Mouse (Mus musculus) liver, embryonic 13.5 days (tissue): Measurements from ENCODE around the gene Rgs12. TPM values are rescaled to one million over a fixed set of nuclear protein-coding genes. Genes with fewer than 3 reads are reported as not detected.

Experiments used
- ATAC-seq: fragments of 200-750 bp; cut with Nextera tagmentation; 2 replicates; pipeline ENCODE4 v1.8.0; 2017; ENCODE audit warnings: low read depth, mild to moderate bottlenecking, moderate number of reproducible peaks, moderate library complexity
- DNase-seq: peaks from one replicate; pipeline ENCODE4 v3.0.0; 2022
- H3K27ac ChIP-seq: fragments of 300-500 bp; sonication (generic); 2 replicates; pipeline ENCODE4 v1.5.1; 2015; ENCODE audit warnings: moderate library complexity, mild to moderate bottlenecking, inconsistent platforms
- H3K27me3 ChIP-seq: fragments of 300-500 bp; sonication (generic); 2 replicates; pipeline ENCODE4 v1.6.1; 2015; ENCODE audit warnings: mild to moderate bottlenecking, inconsistent platforms
- H3K36me3 ChIP-seq: fragments of 300-500 bp; sonication (generic); 2 replicates; pipeline ENCODE4 v1.6.1; 2015; ENCODE audit warnings: mild to moderate bottlenecking, inconsistent platforms
- H3K4me1 ChIP-seq: fragments of 300-500 bp; sonication (generic); replicated peaks from 2 replicates; pipeline ENCODE4 v1.6.1; 2015; ENCODE audit warnings: inconsistent platforms
- H3K4me2 ChIP-seq: fragments of 300-500 bp; sonication (generic); 2 replicates; pipeline ENCODE4 v1.6.1; 2015; ENCODE audit warnings: inconsistent platforms, mild to moderate bottlenecking, moderate library complexity
- H3K4me3 ChIP-seq: fragments of 300-500 bp; sonication (generic); replicated peaks from 2 replicates; pipeline ENCODE4 v1.5.1; 2015; ENCODE audit warnings: mild to moderate bottlenecking, inconsistent platforms
- H3K9ac ChIP-seq: fragments of 300-500 bp; sonication (generic); 2 replicates; pipeline ENCODE4 v1.6.1; 2015; ENCODE audit warnings: mild to moderate bottlenecking, inconsistent platforms
- H3K9me3 ChIP-seq: fragments of 300-500 bp; sonication (generic); replicated peaks from 2 replicates; pipeline ENCODE4 v1.6.1; 2016; ENCODE audit warnings: inconsistent platforms
- WGBS: fragments of 180-500 bp; shearing (Covaris S2); methylation state at CpG from one replicate; pipeline ENCODE4 v1.1.7; 2015; ENCODE audit not compliant: insufficient replicate concordance; 5-methylcytosine and 5-hydroxymethylcytosine counted together
- polyA plus RNA-seq: library from polyadenylated mRNA; unstranded; fragments of >200 nt; fragmentation: Nextera tagmentation; extraction: Ambion mirVana; gene quantifications from 2 replicates; pipeline ENCODE4 v1.2.1, GENCODE M21; 2015

The Rgs12 gene
- polyA plus RNA-seq, 1 experiment from 2014 or later = 21.7 TPM

DNA sequence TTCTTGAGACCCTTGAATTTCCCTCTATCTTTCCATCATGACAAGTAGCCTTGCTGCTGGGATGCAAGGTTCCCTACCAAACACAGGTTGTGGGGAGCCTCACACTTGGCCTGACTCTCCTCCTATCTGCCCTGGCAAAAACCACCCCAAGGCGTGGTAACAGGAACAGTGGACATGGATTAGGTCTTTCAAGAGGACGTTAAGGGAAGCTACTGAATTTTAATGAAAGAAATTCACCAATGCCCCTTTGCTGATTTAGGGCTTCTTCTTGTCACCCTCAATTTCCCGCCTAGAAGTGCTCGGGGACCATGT lies 38.8 kb upstream of the Rgs12 start:
- H3K4me2 ChIP-seq = peak overlapping the region; percentile 38
- H3K27ac ChIP-seq = peak overlapping the region; percentile 96
- ATAC-seq = peak; percentile 65
- H3K9me3 ChIP-seq = no peaks in the 10 kb centered on the region
- no peak for DNase-seq
- H3K4me3 ChIP-seq = no peak overlapping the region
- H3K4me1 ChIP-seq = peaks cover 42% of the 10 kb centered on the region
- H3K9ac ChIP-seq = peak overlapping the region; percentile 46
- no peaks in the 10 kb centered on the region for H3K27me3 ChIP-seq
- WGBS = 65% methylated on average over 4 of the region's 4 CpGs
- H3K36me3 ChIP-seq = peaks cover 53% of the 10 kb centered on the region

GRCm38 (mm10) chr5:34915801-34916200 lies 33.4 kb upstream of the Rgs12 start:
- Histone ChIP-seq H3K4me1 (peaks cover 63% of the 10 kb centered on the region), H3K27me3 (no peaks in the 10 kb centered on the region), H3K27ac (peak overlapping the region; percentile 73), H3K4me2 (no peak overlapping the region), H3K36me3 (peaks cover 3% of the 10 kb centered on the region; the same call in 1 of the 2 replicates), H3K4me3 (no peak overlapping the region), H3K9ac (no peak overlapping the region), H3K9me3 (no peaks in the 10 kb centered on the region)
- DNase-seq (peak; percentile 68), ATAC-seq (peak; percentile 59)
- 7% methylated on average over 1 of the region's 1 CpGs for WGBS

GRCm38 (mm10) chr5:34917234-34917655 lies 32.0 kb upstream of the Rgs12 start:
- 86% methylated on average over 10 of the region's 10 CpGs for WGBS
- no peak for ATAC-seq
- H3K4me2 ChIP-seq = no peak overlapping the region
- no peak overlapping the region for H3K4me3 ChIP-seq
- no peak overlapping the region for H3K9ac ChIP-seq
- H3K27ac ChIP-seq = peak overlapping the region; percentile 73
- no peak for DNase-seq
- no peaks in the 10 kb centered on the region for H3K27me3 ChIP-seq
- peaks cover 50% of the 10 kb centered on the region for H3K4me1 ChIP-seq
- H3K9me3 ChIP-seq = no peaks in the 10 kb centered on the region
- H3K36me3 ChIP-seq = no peaks in the 10 kb centered on the region

DNA sequence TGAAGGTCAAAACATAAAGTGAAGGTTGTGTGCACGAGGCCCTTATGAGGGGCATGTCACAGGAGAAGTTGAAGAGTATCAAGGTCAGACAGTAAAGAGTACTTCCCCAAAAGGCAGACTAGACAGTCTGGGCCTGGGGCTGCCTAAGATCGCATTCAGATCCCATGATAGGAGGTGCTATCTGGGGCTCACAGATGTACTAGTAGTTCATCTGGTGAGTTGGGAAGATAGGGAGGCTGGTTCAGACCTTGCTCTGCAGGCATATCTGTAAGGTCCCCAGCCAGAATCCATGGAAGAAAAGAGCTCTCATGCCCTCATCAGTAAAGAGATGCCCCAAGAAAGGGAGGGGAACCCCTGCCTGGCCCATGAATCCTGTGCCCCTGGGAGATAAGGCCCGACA lies 30.5 kb upstream of the Rgs12 start:
- peak overlapping the region; percentile 16; the same call in 1 of the 2 replicates for H3K4me2 ChIP-seq
- H3K4me3 ChIP-seq = no peak overlapping the region
- ATAC-seq (peak; percentile 85), DNase-seq (peak; percentile 63)
- H3K27me3 ChIP-seq = no peaks in the 10 kb centered on the region
- WGBS = 17% methylated on average over 3 of the region's 3 CpGs
- H3K4me1 ChIP-seq = peaks cover 60% of the 10 kb centered on the region
- H3K27ac ChIP-seq = peak overlapping the region; percentile 81
- no peaks in the 10 kb centered on the region for H3K9me3 ChIP-seq
- H3K9ac ChIP-seq = peak overlapping the region; percentile 58
- peaks cover 7% of the 10 kb centered on the region; the same call in 1 of the 2 replicates for H3K36me3 ChIP-seq

GRCm38 (mm10) chr5:34922531-34922930 lies 26.7 kb upstream of the Rgs12 start:
- DNase-seq (no peak), ATAC-seq (no peak)
- no peaks in the 10 kb centered on the region for H3K9me3 ChIP-seq
- H3K36me3 ChIP-seq = peaks cover 7% of the 10 kb centered on the region; the same call in 1 of the 2 replicates
- 80% methylated on average over 6 of the region's 6 CpGs for WGBS
- H3K27ac ChIP-seq = peak overlapping the region; percentile 93
- H3K27me3 ChIP-seq = no peaks in the 10 kb centered on the region
- no peak overlapping the region for H3K9ac ChIP-seq
- no peak overlapping the region for H3K4me3 ChIP-seq
- no peak overlapping the region for H3K4me2 ChIP-seq
- peaks cover 55% of the 10 kb centered on the region for H3K4me1 ChIP-seq

DNA sequence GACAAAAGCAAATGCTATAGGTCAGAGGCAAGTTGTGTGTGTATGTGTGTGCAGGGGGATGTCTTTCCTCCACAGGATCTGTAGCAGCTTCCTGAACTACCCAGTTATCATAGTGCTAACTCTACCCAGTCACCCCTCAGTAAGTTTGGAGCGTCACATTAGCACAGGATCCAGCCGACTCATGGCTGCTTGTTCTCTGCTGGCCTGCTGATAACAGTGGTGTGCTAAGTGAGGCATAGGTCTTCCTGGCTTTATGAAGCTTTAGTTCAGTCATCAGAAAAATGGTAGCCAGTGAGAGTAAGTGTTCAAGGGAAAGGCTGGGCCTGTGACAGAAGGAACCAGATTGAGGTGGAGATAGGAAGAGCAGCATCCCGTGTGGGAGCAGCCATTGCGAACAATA lies 25.3 kb upstream of the Rgs12 start:
- Histone ChIP-seq H3K4me1 (peaks cover 47% of the 10 kb centered on the region), H3K36me3 (peaks cover 7% of the 10 kb centered on the region; the same call in 1 of the 2 replicates), H3K27ac (peak overlapping the region; percentile 93), H3K4me3 (no peak overlapping the region), H3K27me3 (no peaks in the 10 kb centered on the region), H3K9ac (peak overlapping the region; percentile 56), H3K9me3 (no peaks in the 10 kb centered on the region), H3K4me2 (peak overlapping the region; percentile 13; the same call in 1 of the 2 replicates)
- WGBS = 28% methylated on average over 4 of the region's 4 CpGs
- peak; percentile 74 for DNase-seq
- ATAC-seq = peak; percentile 94

DNA sequence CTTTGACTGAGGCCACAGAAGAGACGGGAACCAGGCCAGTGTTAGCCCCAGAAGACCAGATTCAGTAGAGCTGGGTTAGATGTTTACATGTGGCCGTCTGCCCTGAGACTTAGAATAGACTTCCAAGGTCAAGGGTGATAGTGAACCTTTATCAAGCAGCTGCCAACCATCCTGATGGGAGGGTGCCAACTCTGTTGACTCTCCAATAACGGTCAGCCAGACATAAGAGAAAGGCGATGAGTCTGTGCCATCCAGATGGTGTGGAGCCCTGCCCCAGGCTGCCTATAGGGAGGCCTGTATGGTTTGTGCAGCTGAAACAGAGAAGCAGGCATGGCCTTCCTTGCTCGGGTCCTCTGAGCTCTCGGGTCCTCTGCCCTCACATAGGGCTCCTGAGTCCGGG lies 24.7 kb upstream of the Rgs12 start:
- Histone ChIP-seq H3K9ac (peak overlapping the region; percentile 56), H3K36me3 (peaks cover 7% of the 10 kb centered on the region; the same call in 1 of the 2 replicates), H3K9me3 (no peaks in the 10 kb centered on the region), H3K4me1 (peaks cover 47% of the 10 kb centered on the region), H3K27me3 (no peaks in the 10 kb centered on the region), H3K4me3 (no peak overlapping the region), H3K4me2 (peak overlapping the region; percentile 6; the same call in 1 of the 2 replicates), H3K27ac (peak overlapping the region; percentile 93)
- DNase-seq = peak; percentile 42
- ATAC-seq = peak; percentile 74
- 64% methylated on average over 7 of the region's 7 CpGs for WGBS

DNA sequence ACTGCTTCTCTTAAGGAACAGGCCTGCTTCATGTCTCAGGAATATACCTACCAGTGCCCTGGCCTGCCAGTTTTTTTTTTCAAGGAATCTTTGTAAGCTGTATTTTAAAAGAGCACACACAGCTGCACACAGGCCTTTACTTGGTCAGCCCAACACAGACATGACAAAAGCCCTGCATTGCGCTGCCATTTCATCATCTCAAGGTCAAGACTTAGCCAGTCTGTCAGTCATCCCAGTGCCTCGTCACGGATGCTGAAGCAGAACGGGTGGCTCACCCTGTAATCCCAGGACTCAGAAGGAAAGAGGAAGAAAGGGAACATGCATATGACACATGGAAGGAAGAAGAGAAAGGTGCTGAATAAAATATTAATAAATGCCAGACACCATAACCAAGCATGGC lies 21.6 kb upstream of the Rgs12 start:
- Histone ChIP-seq H3K4me1 (peaks cover 69% of the 10 kb centered on the region), H3K36me3 (peaks cover 7% of the 10 kb centered on the region; the same call in 1 of the 2 replicates)

DNA sequence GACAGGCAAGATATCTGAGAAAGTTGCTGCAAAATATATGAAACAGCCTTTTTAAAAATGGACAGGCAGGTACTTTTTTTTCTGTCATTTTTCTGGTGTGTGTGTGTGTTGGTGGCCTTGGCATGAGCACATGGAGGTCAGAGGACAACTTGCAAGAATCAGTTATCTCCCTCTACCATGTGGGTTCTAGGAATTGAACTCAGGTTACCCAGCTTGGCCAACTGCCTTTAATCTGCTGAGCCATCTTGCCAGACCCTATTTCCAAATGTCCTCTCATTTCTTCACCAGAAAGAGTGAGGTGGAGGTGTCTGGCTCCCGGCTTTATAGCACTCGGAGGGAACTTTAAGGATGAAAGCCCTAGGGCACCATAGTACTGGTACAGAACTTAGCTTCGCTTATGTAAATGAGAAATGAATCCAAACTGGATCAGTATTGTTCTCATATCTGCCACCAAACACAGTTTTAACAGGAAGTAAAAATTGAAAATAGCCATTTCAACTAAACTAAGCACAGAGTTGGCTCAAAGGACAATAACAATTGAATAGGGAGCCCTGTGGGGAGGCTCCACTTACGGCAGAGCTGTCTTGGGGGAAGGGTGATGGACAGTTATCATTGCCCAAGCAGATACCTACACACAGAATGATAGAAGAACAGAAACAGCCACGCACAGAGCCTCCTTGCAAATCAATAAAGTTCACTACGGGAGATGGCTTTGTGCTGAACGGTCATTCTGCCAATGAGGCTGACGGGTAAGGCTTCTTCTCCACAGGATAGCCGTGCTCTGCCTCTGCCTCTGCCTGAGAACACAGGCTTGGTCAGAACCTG lies 18.9 kb upstream of the Rgs12 start:
- peak overlapping the region; percentile 89 for H3K27ac ChIP-seq
- ATAC-seq = peak; percentile 89
- no peaks in the 10 kb centered on the region for H3K9me3 ChIP-seq

More for the DNA sequence above, 21.6 kb upstream of the Rgs12 start:
- DNase-seq = no peak
- Histone ChIP-seq H3K9me3 (no peaks in the 10 kb centered on the region), H3K4me3 (no peak overlapping the region), H3K27ac (no peak overlapping the region), H3K9ac (no peak overlapping the region), H3K4me2 (no peak overlapping the region), H3K27me3 (no peaks in the 10 kb centered on the region)
- 91% methylated on average over 4 of the region's 4 CpGs for WGBS
- ATAC-seq = no peak

DNA sequence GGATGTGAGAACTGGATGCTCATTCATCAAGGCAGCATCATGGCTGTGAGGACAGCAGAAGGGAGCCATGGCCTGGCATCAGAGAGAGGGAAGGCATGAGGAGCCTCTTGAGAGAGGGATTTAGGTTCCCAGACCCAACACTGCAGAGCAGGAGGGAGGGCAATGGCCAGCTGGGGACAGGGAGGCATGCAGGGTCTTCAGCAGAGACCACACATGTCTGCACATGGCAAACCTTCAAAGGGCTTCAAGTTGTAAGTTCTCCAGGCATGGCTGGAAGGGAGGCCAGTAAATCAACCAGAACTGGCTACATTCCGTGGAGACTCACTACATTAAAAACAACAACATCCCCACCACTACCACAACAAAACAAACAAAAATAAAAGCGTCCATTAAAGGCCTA lies 18.2 kb upstream of the Rgs12 start:
- H3K36me3 ChIP-seq = no peaks in the 10 kb centered on the region
- peaks cover 45% of the 10 kb centered on the region for H3K4me1 ChIP-seq
- 0 out of 2 replicates have a peak, but pooled peaks have one; percentile 5 for ATAC-seq
- H3K4me3 ChIP-seq = no peak overlapping the region
- WGBS = 61% methylated on average over 2 of the region's 2 CpGs
- H3K27me3 ChIP-seq = no peaks in the 10 kb centered on the region
- peak overlapping the region; percentile 37 for H3K4me2 ChIP-seq
- H3K9ac ChIP-seq = peak overlapping the region; percentile 56
- DNase-seq = no peak
- peak overlapping the region; percentile 89 for H3K27ac ChIP-seq
- no peaks in the 10 kb centered on the region for H3K9me3 ChIP-seq

More for the DNA sequence above, 18.9 kb upstream of the Rgs12 start:
- H3K9ac ChIP-seq = peak overlapping the region; percentile 61
- WGBS = 31% methylated on average over 9 of the region's 9 CpGs
- DNase-seq = peak; percentile 66
- H3K36me3 ChIP-seq = no peaks in the 10 kb centered on the region
- H3K4me3 ChIP-seq = no peak overlapping the region
- peak overlapping the region; percentile 37 for H3K4me2 ChIP-seq
- peaks cover 42% of the 10 kb centered on the region for H3K4me1 ChIP-seq
- no peaks in the 10 kb centered on the region for H3K27me3 ChIP-seq

DNA sequence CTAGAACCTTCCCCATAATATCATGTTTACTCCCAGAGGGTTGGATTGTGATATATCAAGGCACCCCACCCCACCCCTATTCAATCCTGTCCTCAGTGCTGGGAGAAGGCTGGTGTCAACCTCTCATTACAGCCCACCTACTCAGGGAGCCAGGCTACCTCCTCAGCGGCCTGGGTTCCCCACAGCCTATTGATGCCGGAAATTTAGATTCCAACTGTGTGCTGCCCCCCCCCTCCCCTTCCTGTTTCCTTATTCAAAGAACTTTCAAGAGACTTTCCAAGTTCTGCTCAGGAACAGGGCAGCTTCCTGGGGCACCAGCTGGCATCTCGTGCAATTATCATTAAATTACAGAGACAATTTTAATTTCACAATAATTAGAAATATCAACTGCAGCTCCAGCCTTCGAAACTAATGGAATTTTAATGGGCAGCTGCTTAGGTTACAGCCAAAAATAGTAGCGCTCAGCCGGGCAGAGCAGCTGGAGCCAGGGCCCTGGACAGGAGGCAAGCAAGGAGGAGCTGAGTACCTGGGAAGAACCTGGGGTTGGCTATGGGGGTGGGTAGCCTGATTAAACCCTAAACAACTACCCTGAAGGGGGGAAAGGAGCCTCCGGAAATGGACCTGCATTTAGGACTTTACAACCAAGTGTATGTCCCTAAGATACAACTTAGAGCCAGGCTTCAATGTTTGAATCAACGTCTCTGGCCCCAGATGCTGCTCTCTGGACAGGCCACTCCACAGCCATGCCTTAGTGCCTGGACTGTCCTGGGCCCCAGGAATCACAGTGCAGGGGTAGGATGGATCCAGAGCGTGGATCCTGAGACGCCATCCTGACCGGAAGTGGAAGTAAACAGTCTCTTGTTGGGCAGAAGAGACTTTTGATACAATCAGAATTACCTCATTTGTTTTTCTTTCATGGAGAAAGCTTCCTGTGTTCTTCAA lies 17.5 kb upstream of the Rgs12 start:
- peak overlapping the region; percentile 56; the same call in 1 of the 2 replicates for H3K9ac ChIP-seq
- no peaks in the 10 kb centered on the region for H3K27me3 ChIP-seq
- peak overlapping the region; percentile 89 for H3K27ac ChIP-seq
- H3K4me3 ChIP-seq = no peak overlapping the region
- H3K4me2 ChIP-seq = no peak overlapping the region
- H3K9me3 ChIP-seq = no peaks in the 10 kb centered on the region
- H3K4me1 ChIP-seq = peaks cover 45% of the 10 kb centered on the region
- no peak for DNase-seq
- no peak for ATAC-seq
- no peaks in the 10 kb centered on the region for H3K36me3 ChIP-seq
- 58% methylated on average over 11 of the region's 11 CpGs for WGBS
